Comparison of ENCODE assay signal across 8 mouse cellular contexts in genomic region chr3:52268737-52269513, GRCm38 (mm10). TPM values are rescaled to one million over a fixed set of nuclear protein-coding genes. Genes with fewer than 3 reads are reported as not detected.
DNase-seq lines count a peak whose midpoint lies in the region; ATAC-seq and TF ChIP-seq lines count a peak whose summit lies in the region.

No protein-coding gene starts in this region.

- under 1% methylated on average over 61 of the region's 89 CpGs for WGBS in lung, postnatal 0 days

- in situ Hi-C loops in Patski (cut with MboI; ENCODE audit: low pct_unique_long_range_greater_than_20kb): loop anchor here (5.0 to 25.0 kb wide), 3 partner anchors 308 to 1068 kb away; no protein-coding TSS in a partner anchor

- H3K4me3 ChIP-seq in lung, postnatal 0 days (ENCODE audit: low read depth, low read length): peak overlapping the region; percentile 87

- TF ChIP-seq CTCF in Patski (IDR thresholded peaks at IDR 0.05): no peak
- TF ChIP-seq CTCF in lung, postnatal 0 days (IDR thresholded peaks at IDR 0.05): peak; percentile 31

- DNase-seq in 3T3-L1 (ENCODE audit: low read depth, low spot score) (peak; percentile 23), Patski (ENCODE audit: low read depth, low spot score) (no peak)
- peak; percentile 53 for DNase-seq in embryo, embryonic 10.5 days (ENCODE audit: low spot score)
- DNase-seq in heart, adult 8-10 months (ENCODE audit: low spot score): peak; percentile 28
- peak; percentile 57 to 73 for DNase-seq in kidney, adult 8-10 months
- DNase-seq in lung, postnatal 0 days (ENCODE audit: low spot score): peak; percentile 57
- DNase-seq in right cerebral cortex, postnatal 10 days (ENCODE audit: low spot score in 2 of 2): peak; percentile 56 to 62
- DNase-seq in c-Kit-positive CD71-positive TER-119-positive erythroid progenitor cells, embryonic 14.5 days (ENCODE audit: low spot score): no peak

- H3K27ac ChIP-seq in lung, postnatal 0 days (ENCODE audit: low read length): peak overlapping the region; percentile 94

- H3K9me3 ChIP-seq in lung, postnatal 0 days (ENCODE audit: low read length): no peaks in the 10 kb centered on the region

- no peak for TF ChIP-seq EP300 in lung, postnatal 0 days (IDR thresholded peaks at IDR 0.05)

- POLR2A ChIA-PET in Patski (lab: Charles Lee): interaction anchor here (0.7 to 1.3 kb wide), 4 partner anchors 41 to 490 kb away, joined by 3 to 4 read pairs (median 3); no protein-coding TSS in a partner anchor

- peak; percentile 15 for ATAC-seq in Patski
- ATAC-seq in lung, postnatal 0 days: peak; percentile 28

- no peaks in the 10 kb centered on the region for H3K27me3 ChIP-seq in Patski
- H3K27me3 ChIP-seq in lung, postnatal 0 days (replicated peaks; ENCODE audit: insufficient read depth, low read length): no peaks in the 10 kb centered on the region

- H3K4me1 ChIP-seq in lung, postnatal 0 days (ENCODE audit: insufficient read depth, low read depth, low read length): no peaks in the 10 kb centered on the region

- peak overlapping the region; percentile 96 for H3K4me2 ChIP-seq in lung, postnatal 0 days (replicated peaks; ENCODE audit: low read depth, low read length)

- peak overlapping the region; percentile 78 for H3K9ac ChIP-seq in lung, postnatal 0 days (replicated peaks; ENCODE audit: low read depth)

- CTCF ChIA-PET in Patski (lab: Charles Lee): interaction anchor here (1.4 to 1.5 kb wide), 2 partner anchors 490 to 575 kb away, joined by 4 to 6 read pairs; no protein-coding TSS in a partner anchor

- no peaks in the 10 kb centered on the region for H3K36me3 ChIP-seq in lung, postnatal 0 days (ENCODE audit: insufficient read depth, low read length)

RNA-seq across cellular contexts. Expression of gene Foxo1, which starts 0.8 kb away (rescaled TPM):
- 15.5 TPM for polyA plus RNA-seq in Patski (2021)
- 10 to 100 TPM in 3 of 4 experiments, 1 to 10 TPM in 1; 9.4 to 11.7 (median 10.8) TPM for total RNA-seq in heart, adult 8-10 months (2022)
- polyA plus RNA-seq in lung, postnatal 0 days (2015; fragmentation: Nextera tagmentation; extraction: Ambion mirVana): 6.8 and 7.6 TPM in 2 replicates

Comparison
In these comparisons a context has a peak if more than half of its experiments do, and no peak if none do; other contexts are left out.
1. DNase-seq: peak in 3T3-L1 (single experiment), embryo, embryonic 10.5 days (single experiment), heart, adult 8-10 months (single experiment), kidney, adult 8-10 months (2 of 2), lung, postnatal 0 days (single experiment) and right cerebral cortex, postnatal 10 days (2 of 2); none in Patski (single experiment) and c-Kit-positive CD71-positive TER-119-positive erythroid progenitor cells, embryonic 14.5 days (single experiment).